Mouse (Mus musculus) fibroblast of lung, adult 2 months (primary cell): ENCODE results near the gene Lce1k.
"Not testable (repeated sequence)": the region's sequence is repeated elsewhere in the genome, so short reads cannot be mapped to it uniquely, and the experiment has no call there.

ENCODE experiments used
- DNase-seq: peaks from one replicate; pipeline ENCODE4 v3.0.0-alpha.2; 2011; ENCODE audit warnings: low read depth

Lce1k gene

DNA sequence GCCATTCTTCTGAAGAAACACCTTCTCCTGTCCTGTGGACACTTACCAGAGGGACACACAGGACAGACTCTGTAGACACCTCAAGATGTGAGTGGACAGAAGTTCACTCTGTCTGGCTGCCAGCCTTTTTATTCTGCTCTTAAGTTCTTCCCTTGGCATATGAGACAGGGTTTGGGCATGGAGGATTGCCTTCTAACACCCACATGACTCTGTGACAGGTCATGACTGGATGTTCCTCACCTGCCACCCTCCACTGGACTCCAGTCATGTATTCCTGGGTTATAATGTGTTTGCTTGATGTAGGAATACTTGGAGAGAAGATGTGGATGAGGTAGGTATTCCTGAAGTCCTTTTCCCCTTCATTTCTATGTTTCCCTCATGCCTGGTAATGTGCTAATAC is at the start of gene Lce1k:
Lce1k (minus strand) TSS at position 101 of the 400 bp plus-strand sequence.
- DNase-seq: no peak

DNA sequence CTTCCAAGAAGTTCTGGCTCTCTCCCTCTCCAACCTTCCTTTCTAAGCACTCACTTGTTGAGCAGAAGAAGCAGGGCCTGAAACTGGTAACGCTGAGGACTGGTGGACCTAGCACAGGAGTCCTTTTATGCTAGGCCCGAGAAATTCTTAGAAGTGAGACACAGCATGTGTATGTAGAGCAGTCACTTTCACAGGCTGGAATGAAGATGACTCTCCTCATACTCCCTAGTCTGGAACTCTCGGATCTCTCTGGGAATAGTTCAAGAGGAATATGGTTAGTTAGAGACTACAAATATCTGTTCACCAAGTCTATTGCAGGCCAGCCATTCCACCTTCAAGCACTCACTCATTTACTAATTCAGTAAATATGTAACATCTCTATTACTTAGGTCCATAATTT is 43.5 kb upstream of the Lce1k start, which contains the start of gene Lce1l:
Lce1l (minus strand) TSS at position 101 of the 400 bp plus-strand sequence.
- DNase-seq: no peak

DNA sequence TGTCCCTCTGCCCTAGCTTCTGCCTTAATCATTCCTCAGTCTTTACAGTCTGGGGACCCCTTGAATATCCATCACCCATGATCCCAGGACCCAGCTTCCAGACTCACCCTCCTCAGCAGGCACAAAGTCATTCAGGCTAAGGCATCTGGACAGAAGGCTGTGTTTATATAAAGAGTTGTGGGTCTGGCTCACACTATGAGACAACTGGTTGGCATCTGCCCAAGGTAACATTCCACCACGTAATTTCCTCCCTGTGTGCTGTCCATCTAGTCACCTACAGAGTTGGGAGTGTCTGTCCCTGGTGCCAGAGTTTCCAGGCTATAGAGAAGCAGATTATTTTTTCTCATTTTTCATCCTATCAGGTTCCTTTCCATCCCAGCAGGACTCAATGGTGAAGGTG is 19.4 kb upstream of the Lce1k start, which contains the start of gene Kprp:
Kprp (minus strand) TSS at position 140 of the 400 bp plus-strand sequence.
- no peak for DNase-seq

DNA sequence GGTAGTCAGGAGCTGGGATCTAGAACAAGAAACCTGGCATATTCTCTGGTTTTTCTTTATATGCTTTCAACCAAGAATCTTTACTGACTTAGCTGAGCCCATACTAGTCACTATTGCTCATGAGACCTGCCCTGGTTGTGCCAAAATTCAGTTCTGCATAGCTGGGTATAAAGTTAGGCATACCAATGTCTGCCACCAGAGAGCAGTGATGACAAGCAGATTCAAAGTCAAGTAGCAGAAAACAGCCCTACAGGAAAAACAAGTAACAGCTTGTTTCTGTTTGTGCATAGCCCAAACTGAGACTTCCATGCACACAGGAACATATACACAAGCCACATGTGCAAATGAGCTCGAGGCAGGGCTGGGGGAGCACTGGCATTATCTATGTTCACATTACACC is 18.1 kb upstream of the Lce1k start:
- no peak for DNase-seq

DNA sequence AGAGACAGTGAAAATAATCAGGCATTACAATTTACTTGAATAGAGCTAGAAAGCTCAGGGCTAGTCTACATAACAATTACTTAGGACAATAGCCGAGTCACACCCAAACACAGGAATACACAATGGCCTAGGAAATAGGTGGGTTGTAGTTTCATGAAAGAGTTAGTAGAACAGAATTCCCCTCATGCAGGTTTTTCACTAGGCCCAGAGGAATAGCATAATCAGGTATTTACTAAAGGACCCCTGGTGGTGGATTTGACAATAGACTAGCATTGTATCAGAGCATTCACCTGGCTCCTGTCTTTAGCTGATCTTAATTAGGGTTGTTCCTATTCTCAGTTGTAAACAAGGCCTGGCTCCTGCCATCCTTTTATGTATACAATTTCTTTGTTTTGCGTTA is 8.3 kb upstream of the Lce1k start:
- not testable (repeated sequence) for DNase-seq

DNA sequence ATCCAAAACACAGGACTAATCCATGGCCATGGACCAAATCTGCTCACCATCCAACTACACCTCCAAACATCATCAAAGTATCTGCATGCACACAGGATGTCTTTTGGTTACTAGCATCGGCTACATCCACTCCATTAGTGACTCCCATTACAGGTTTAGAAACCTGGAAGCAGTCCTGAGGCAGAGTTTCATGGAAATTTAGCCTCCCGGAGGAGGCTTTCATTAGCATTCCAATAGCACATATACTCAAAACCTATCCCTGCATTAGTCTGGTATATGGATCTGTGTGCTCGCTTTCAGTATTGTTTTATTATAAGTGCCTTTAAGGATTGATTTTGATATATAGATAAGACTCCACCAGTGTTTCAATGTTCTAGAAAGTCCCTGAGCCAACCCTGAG is 7.9 kb upstream of the Lce1k start:
- DNase-seq: no peak

DNA sequence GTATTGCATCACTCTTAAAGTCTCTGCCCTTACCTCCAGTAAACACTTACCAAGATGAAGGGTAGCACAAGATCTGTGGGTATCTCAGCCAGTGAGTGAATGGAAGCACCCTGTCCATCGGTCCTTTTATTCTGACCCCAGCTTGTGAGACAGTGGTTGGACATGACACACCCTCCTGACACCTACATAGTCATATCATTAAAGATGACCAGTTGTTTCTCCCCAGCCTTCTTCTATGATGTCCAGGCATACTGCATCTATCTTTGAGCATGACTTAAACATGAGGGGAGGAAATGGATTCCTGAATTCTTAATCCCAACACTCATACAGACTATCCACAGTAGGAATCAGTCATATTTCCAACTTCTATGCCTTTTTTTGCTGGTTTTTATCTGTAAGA is 17.3 kb downstream of the Lce1k start, which contains the start of gene Lce1j:
Lce1j (minus strand) TSS at position 101 of the 400 bp plus-strand sequence.
- DNase-seq: no peak

DNA sequence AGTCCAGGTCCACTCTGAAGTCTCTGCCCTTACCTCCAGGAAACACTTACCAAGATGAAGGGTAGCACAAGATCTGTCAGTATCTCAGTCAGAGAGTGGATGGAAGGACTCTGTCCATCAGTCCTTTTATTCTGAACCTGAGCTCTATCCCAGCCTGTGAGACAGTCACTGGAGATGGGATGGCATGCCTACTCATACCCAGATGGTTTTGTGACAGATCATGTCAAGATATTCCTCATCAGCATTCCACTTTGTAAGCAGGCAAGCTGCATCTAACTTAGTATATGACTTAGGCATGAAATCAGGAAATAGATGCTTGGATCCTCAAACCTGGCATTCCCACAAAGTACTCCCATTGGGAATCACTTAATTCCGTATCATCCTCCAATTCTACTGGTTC is 28.9 kb downstream of the Lce1k start, which contains the start of gene Lce1i:
Lce1i (minus strand) TSS at position 101 of the 400 bp plus-strand sequence.
- DNase-seq: no peak

DNA sequence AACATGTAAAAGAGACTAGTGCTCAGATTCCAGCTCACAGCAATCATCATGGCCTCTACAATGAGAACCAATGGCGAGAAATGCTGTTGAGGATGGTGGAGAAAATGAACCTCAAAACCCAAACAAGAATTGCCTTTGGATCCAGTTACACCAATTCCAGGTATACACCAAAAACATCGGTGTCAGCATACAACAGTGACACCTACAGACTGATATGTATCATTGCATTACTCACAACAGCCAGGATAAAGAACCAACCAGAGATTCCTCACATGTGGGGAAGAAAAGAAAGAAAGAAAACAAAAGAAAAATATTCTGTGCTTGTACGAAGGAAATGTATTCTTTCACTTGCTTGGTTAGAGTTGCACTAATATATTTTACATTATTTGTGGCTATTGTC is 36.1 kb downstream of the Lce1k start:
- DNase-seq: no peak

DNA sequence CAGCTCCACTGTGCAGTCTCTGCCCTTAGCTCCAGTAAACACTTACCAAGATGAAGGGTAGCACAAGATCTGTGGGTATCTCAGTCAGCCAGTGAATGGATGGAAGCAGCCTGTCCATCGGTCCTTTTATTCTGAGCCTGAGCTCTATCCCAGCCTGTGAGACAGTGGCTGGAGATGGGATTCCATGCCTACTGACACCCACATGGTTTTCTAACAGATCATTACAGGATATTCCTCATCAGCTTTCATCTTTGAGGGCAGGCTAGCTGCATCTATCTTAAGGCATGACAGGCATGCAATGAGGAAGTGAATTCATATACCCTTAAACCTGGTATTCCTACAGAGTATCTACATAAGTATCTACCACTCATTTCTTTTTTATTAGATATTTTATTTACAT is 42.7 kb downstream of the Lce1k start, which contains the start of gene Lce1h:
Lce1h (minus strand) TSS at position 101 of the 400 bp plus-strand sequence.
- DNase-seq: no peak
